ENCODE assay signal across 22 mouse cellular contexts in the genomic region with DNA sequence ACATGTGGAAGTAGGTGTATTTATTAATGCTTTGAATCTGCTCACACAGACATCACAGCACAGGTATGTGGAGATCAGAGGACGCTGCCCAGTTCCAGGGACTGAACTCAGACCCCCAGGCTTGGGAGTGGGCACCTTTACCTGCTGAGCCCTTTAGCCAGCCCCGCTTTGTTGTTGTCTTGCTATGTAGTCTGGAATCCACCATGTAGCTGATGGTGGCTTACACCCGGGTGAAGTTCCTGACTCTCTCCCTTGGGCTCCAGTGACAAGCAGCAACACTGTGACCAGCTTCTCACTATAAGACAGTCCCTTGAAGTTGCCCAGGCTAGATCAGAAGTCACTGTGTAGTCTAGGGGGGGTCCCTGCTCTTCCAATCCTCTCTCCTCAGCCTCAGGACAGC. TPM values are rescaled to one million over a fixed set of nuclear protein-coding genes. Genes with fewer than 3 reads are reported as not detected.
DNase-seq lines count a peak whose midpoint lies in the region; ATAC-seq and TF ChIP-seq lines count a peak whose summit lies in the region.
"Had no signal": no experiment of that assay in that cellular context is flagged by ENCODE, and none has a peak within 500 bp of the region (broad histone marks: within the 10 kb centered on the region; RNA-seq: fewer than 3 reads in every experiment).

No protein-coding gene starts in this region.

- H3K27me3 ChIP-seq in heart, embryonic 11.5 days (ENCODE audit: control insufficient read depth, insufficient read depth, low read length) = no peaks in the 10 kb centered on the region
- no peaks in the 10 kb centered on the region for H3K27me3 ChIP-seq in heart, adult 2 months (ENCODE audit: control insufficient read depth, insufficient read depth, low read length)
- no peaks in the 10 kb centered on the region for H3K27me3 ChIP-seq in midbrain, embryonic 13.5 days
- no peaks in the 10 kb centered on the region for H3K27me3 ChIP-seq in midbrain, embryonic 10.5 days (ENCODE audit: low read depth, poor library complexity, severe bottlenecking)
- H3K27me3 ChIP-seq: CH12.LX, Patski had no signal

- H3K27ac ChIP-seq in gastrocnemius, adult 2 months = peak overlapping the region; percentile 87
- no peak overlapping the region for H3K27ac ChIP-seq in heart, embryonic 11.5 days (ENCODE audit: low read depth, low read length)
- peak overlapping the region; percentile 76; the same call in 1 of the 2 replicates for H3K27ac ChIP-seq in heart, adult 2 months
- H3K27ac ChIP-seq in midbrain, embryonic 13.5 days = no peak overlapping the region
- H3K27ac ChIP-seq in midbrain, embryonic 10.5 days (replicated peaks) = no peak overlapping the region

- H3K4me3 ChIP-seq in gastrocnemius, adult 2 months = no peak overlapping the region
- H3K4me3 ChIP-seq in heart, embryonic 11.5 days (ENCODE audit: low read depth, low read length) = no peak overlapping the region
- no peak overlapping the region for H3K4me3 ChIP-seq in heart, adult 2 months
- no peak overlapping the region for H3K4me3 ChIP-seq in midbrain, embryonic 13.5 days (replicated peaks)
- no peak overlapping the region for H3K4me3 ChIP-seq in midbrain, embryonic 10.5 days

- 93% methylated on average over 3 of the region's 3 CpGs for WGBS in heart, embryonic 11.5 days (ENCODE audit: insufficient replicate concordance)
- WGBS in heart, adult 2 months = 94% methylated on average over 3 of the region's 3 CpGs
- WGBS in midbrain, embryonic 13.5 days = 100% methylated on average over 3 of the region's 3 CpGs
- WGBS in midbrain, embryonic 10.5 days = 92% methylated on average over 3 of the region's 3 CpGs

- TF ChIP-seq POLR2A in heart, adult 2 months (IDR thresholded peaks at IDR 0.05; ENCODE audit: insufficient read depth, low read depth, low read length) = no peak

- H3K9ac ChIP-seq in heart, embryonic 11.5 days (ENCODE audit: low read depth, low read length) = no peak overlapping the region
- no peak overlapping the region for H3K9ac ChIP-seq in heart, adult 2 months (ENCODE audit: low read depth, low read length)
- peak overlapping the region; percentile 47; the same call in 1 of the 2 replicates for H3K9ac ChIP-seq in midbrain, embryonic 13.5 days (replicated peaks)

- peaks cover 35% of the 10 kb centered on the region for H3K36me3 ChIP-seq in heart, embryonic 11.5 days (ENCODE audit: control insufficient read depth, insufficient read depth, low read length)
- peaks cover 4% of the 10 kb centered on the region for H3K36me3 ChIP-seq in heart, adult 2 months (ENCODE audit: control insufficient read depth, insufficient read depth, low read length)
- H3K36me3 ChIP-seq in midbrain, embryonic 13.5 days = peaks cover 63% of the 10 kb centered on the region
- peaks cover 87% of the 10 kb centered on the region for H3K36me3 ChIP-seq in midbrain, embryonic 10.5 days

- H3K79me2 ChIP-seq in heart, adult 2 months (replicated peaks; ENCODE audit: control insufficient read depth, insufficient read depth, low read length) = peaks cover 2% of the 10 kb centered on the region; the same call in 1 of the 2 replicates

- no peak for TF ChIP-seq EP300 in heart, adult 2 months (IDR thresholded peaks at IDR 0.05; ENCODE audit: insufficient read depth, low read depth, low read length)

- H3K4me1 ChIP-seq in heart, embryonic 11.5 days (ENCODE audit: control insufficient read depth, insufficient read depth, low read length) = peaks cover 34% of the 10 kb centered on the region
- peaks cover 18% of the 10 kb centered on the region for H3K4me1 ChIP-seq in heart, adult 2 months (ENCODE audit: control insufficient read depth, insufficient read depth, low read length)
- H3K4me1 ChIP-seq in midbrain, embryonic 13.5 days (replicated peaks) = peaks cover 30% of the 10 kb centered on the region
- peaks cover 31% of the 10 kb centered on the region for H3K4me1 ChIP-seq in midbrain, embryonic 10.5 days

- no peaks in the 10 kb centered on the region for H3K9me3 ChIP-seq in heart, embryonic 11.5 days (replicated peaks; ENCODE audit: control insufficient read depth, low read length)
- H3K9me3 ChIP-seq in midbrain, embryonic 13.5 days = no peaks in the 10 kb centered on the region
- no peaks in the 10 kb centered on the region for H3K9me3 ChIP-seq in midbrain, embryonic 10.5 days (replicated peaks)
- H3K9me3 ChIP-seq: G1E had no signal

- no peak for DNase-seq in gastrocnemius, adult 2 months
- no peak for DNase-seq in gastrocnemius, postnatal 10 days
- DNase-seq in heart, adult 11 months = peak; percentile 91
- DNase-seq in heart, adult 2 months = peak in 1 of 2 experiments; percentile 15
- no peak for DNase-seq in heart, postnatal 14 days
- DNase-seq in midbrain, embryonic 10.5 days (ENCODE audit: low spot score) = no peak
- DNase-seq: adrenal gland, adult 2 months; adrenal gland, adult 8-10 months; adrenal gland, postnatal 10 days; adrenal gland, postnatal 14 days; adrenal gland, postnatal 25 days; adrenal gland, postnatal 36 days; B cell, adult 2 months; cerebellum, adult 11 months; cerebellum, adult 11-12 months had no signal

- TF ChIP-seq CTCF in gastrocnemius, adult 2 months (IDR thresholded peaks at IDR 0.05) = no peak
- TF ChIP-seq CTCF in heart, adult 2 months (IDR thresholded peaks at IDR 0.05) = no peak

- H3K4me2 ChIP-seq in heart, embryonic 11.5 days = no peak overlapping the region
- H3K4me2 ChIP-seq in midbrain, embryonic 13.5 days (replicated peaks) = no peak overlapping the region

- intact Hi-C loops in gastrocnemius, adult 2 months (cut with DNase I) = no loop called here
- intact Hi-C loops in heart, adult 2 months (cut with DNase I) = no loop called here
- intact Hi-C loops in heart, postnatal 14 days (cut with DNase I) = no loop called here

- no peak for ATAC-seq in heart, embryonic 11.5 days (replicated peaks; ENCODE audit: insufficient number of reproducible peaks, low FRiP score, low TSS enrichment)
- ATAC-seq in midbrain, embryonic 13.5 days = no peak
- ATAC-seq: activated CD4-positive, CD25-positive, alpha-beta regulatory T cell, adult 4 months; CD4-positive, CD25-positive, alpha-beta regulatory T cell, adult 4 months; Patski had no signal

RNA-seq across cellular contexts. Expression of a gene that starts 5.4 kb away (rescaled TPM):
- 100 to 1,000 TPM; 116 to 139 TPM for total RNA-seq in gastrocnemius, adult 2 months (2021)
- total RNA-seq in gastrocnemius, postnatal 10 days (2021) = 100 to 1,000 TPM; 138 to 151 TPM
- polyA plus RNA-seq in heart, embryonic 11.5 days (2014; fragmentation: Nextera tagmentation; extraction: Ambion mirVana) = 254 and 266 TPM in 2 replicates
- total RNA-seq in heart, adult 2 months (2021) = 100 to 1,000 TPM; 150 to 162 TPM
- polyA plus RNA-seq in heart, adult 2 months (2012; rRNA removed) = 62.3 and 96.1 TPM in 2 replicates
- 100 to 1,000 TPM; 151 to 157 TPM for total RNA-seq in heart, postnatal 14 days (2021)
- polyA plus RNA-seq in midbrain, embryonic 13.5 days (2015; fragmentation: Nextera tagmentation; extraction: Ambion mirVana) = 233 TPM in 2 replicates
- 351 and 367 TPM in 2 replicates for polyA plus RNA-seq in midbrain, embryonic 10.5 days (2016; fragmentation: Nextera tagmentation; extraction: Ambion mirVana)

RNA-seq across cellular contexts. Expression of a gene that starts 13.3 kb away (rescaled TPM):
- 1 to 10 TPM; 4.4 to 5.9 TPM for total RNA-seq in gastrocnemius, adult 2 months (2021)
- total RNA-seq in gastrocnemius, postnatal 10 days (2021) = 1 to 10 TPM; 5.1 to 7.6 TPM
- 9.4 and 10.9 TPM in 2 replicates for polyA plus RNA-seq in heart, embryonic 11.5 days (2014; fragmentation: Nextera tagmentation; extraction: Ambion mirVana)
- 1 to 10 TPM; 7.3 to 8.1 TPM for total RNA-seq in heart, adult 2 months (2021)
- polyA plus RNA-seq in heart, adult 2 months (2012; rRNA removed) = 13.5 and 13.7 TPM in 2 replicates
- 1 to 10 TPM; 9.2 TPM for total RNA-seq in heart, postnatal 14 days (2021)
- polyA plus RNA-seq in midbrain, embryonic 13.5 days (2015; fragmentation: Nextera tagmentation; extraction: Ambion mirVana) = 11.5 and 12.2 TPM in 2 replicates
- 13.6 and 14.8 TPM in 2 replicates for polyA plus RNA-seq in midbrain, embryonic 10.5 days (2016; fragmentation: Nextera tagmentation; extraction: Ambion mirVana)

RNA-seq across cellular contexts. Expression of a gene that starts 21.2 kb away (rescaled TPM):
- 10 to 100 TPM; 39.0 to 66.8 TPM for total RNA-seq in gastrocnemius, adult 2 months (2021)
- 10 to 100 TPM; 22.1 to 23.2 TPM for total RNA-seq in gastrocnemius, postnatal 10 days (2021)
- polyA plus RNA-seq in heart, embryonic 11.5 days (2014; fragmentation: Nextera tagmentation; extraction: Ambion mirVana) = 7.6 and 8.3 TPM in 2 replicates
- total RNA-seq in heart, adult 2 months (2021) = 10 to 100 TPM; 58.9 to 60.0 TPM
- 57.2 and 68.9 TPM in 2 replicates for polyA plus RNA-seq in heart, adult 2 months (2012; rRNA removed)
- 10 to 100 TPM; 36.7 to 37.5 TPM for total RNA-seq in heart, postnatal 14 days (2021)
- 20.1 and 20.2 TPM in 2 replicates for polyA plus RNA-seq in midbrain, embryonic 13.5 days (2015; fragmentation: Nextera tagmentation; extraction: Ambion mirVana)
- 3.8 and 5.0 TPM in 2 replicates for polyA plus RNA-seq in midbrain, embryonic 10.5 days (2016; fragmentation: Nextera tagmentation; extraction: Ambion mirVana)

RNA-seq across cellular contexts. Expression of a gene that starts 52.6 kb away (rescaled TPM):
- 10 to 100 TPM; 17.1 to 19.5 TPM for total RNA-seq in gastrocnemius, adult 2 months (2021)
- 10 to 100 TPM; 22.1 to 25.6 TPM for total RNA-seq in gastrocnemius, postnatal 10 days (2021)
- 53.6 and 57.8 TPM in 2 replicates for polyA plus RNA-seq in heart, embryonic 11.5 days (2014; fragmentation: Nextera tagmentation; extraction: Ambion mirVana)
- 10 to 100 TPM; 26.3 to 27.9 TPM for total RNA-seq in heart, adult 2 months (2021)
- polyA plus RNA-seq in heart, adult 2 months (2012; rRNA removed) = 27.4 and 29.1 TPM in 2 replicates
- total RNA-seq in heart, postnatal 14 days (2021) = 10 to 100 TPM; 27.4 to 31.2 TPM
- polyA plus RNA-seq in midbrain, embryonic 13.5 days (2015; fragmentation: Nextera tagmentation; extraction: Ambion mirVana) = 33.4 and 40.7 TPM in 2 replicates
- polyA plus RNA-seq in midbrain, embryonic 10.5 days (2016; fragmentation: Nextera tagmentation; extraction: Ambion mirVana) = 95.4 and 102 TPM in 2 replicates

RNA-seq across cellular contexts. Expression of a gene that starts 52.6 kb away (rescaled TPM):
- 1 to 10 TPM; 1.2 to 1.6 TPM for total RNA-seq in gastrocnemius, adult 2 months (2021)
- total RNA-seq in gastrocnemius, postnatal 10 days (2021) = 1 to 10 TPM in 1 of 2 experiments, under 1 TPM in 1; 0.61 to 1.2 TPM
- polyA plus RNA-seq in heart, embryonic 11.5 days (2014; fragmentation: Nextera tagmentation; extraction: Ambion mirVana) = 1.2 and 1.9 TPM in 2 replicates
- total RNA-seq in heart, adult 2 months (2021) = under 1 TPM; 0.31 to 0.34 TPM
- 2.0 and 2.3 TPM in 2 replicates for polyA plus RNA-seq in heart, adult 2 months (2012; rRNA removed)
- 1 to 10 TPM in 1 of 2 experiments, under 1 TPM in 1; 0.68 to 1.8 TPM for total RNA-seq in heart, postnatal 14 days (2021)
- 1.6 and 1.8 TPM in 2 replicates for polyA plus RNA-seq in midbrain, embryonic 13.5 days (2015; fragmentation: Nextera tagmentation; extraction: Ambion mirVana)
- 3.4 and 3.9 TPM in 2 replicates for polyA plus RNA-seq in midbrain, embryonic 10.5 days (2016; fragmentation: Nextera tagmentation; extraction: Ambion mirVana)

Comparison
In these comparisons a context has a peak if more than half of its experiments do, and no peak if none do; other contexts are left out.
1. H3K27ac ChIP-seq: peak in gastrocnemius, adult 2 months (single experiment) and heart, adult 2 months (single experiment); none in heart, embryonic 11.5 days (single experiment), midbrain, embryonic 13.5 days (single experiment) and midbrain, embryonic 10.5 days (single experiment).